In genomic region chr2:3332484-3333242, GRCm38 (mm10) we compare ENCODE assay signal across 1 mouse cellular context.
TF ChIP-seq lines count a peak whose summit lies in the region.

Gene Rpp38, minus strand, starts transcription at chr2:3332643.

TF ChIP-seq in MEL, 35 proteins besides CTCF, POLR2A, EP300 and RAD21 (continued from another document):
- peak; percentile 81; the same call in 1 of the 2 replicates for TF ChIP-seq BHLHE40 (IDR thresholded peaks at IDR 0.05; ENCODE audit: borderline replicate concordance, low read depth, low read length)
